Mouse (Mus musculus) brain, embryonic 14.5 days (tissue): ENCODE data around the gene Gprasp2.
"Not testable (repeated sequence)": the region's sequence is repeated elsewhere in the genome, so short reads cannot be mapped to it uniquely, and the experiment has no call there.

Experiments used
- CTCF ChIP-seq: fragments of 200-500 bp; IDR thresholded peaks from 2 replicates; pipeline ENCODE4 v1.5.1; 2012; ENCODE audit warnings: inconsistent platforms, mild to moderate bottlenecking, moderate library complexity, borderline replicate concordance; ENCODE audit not compliant: insufficient read depth, insufficient read length; ENCODE audit errors: extremely low read depth
- POLR2A ChIP-seq: fragments of 200-500 bp; IDR thresholded peaks from 2 replicates; pipeline ENCODE4 v1.6.1; 2012; ENCODE audit warnings: mild to moderate bottlenecking, inconsistent platforms, borderline replicate concordance; ENCODE audit not compliant: poor library complexity, insufficient read depth, insufficient read length, severe bottlenecking; ENCODE audit errors: extremely low read depth

GRCm38 (mm10) chrX:135866806-135867205 is 28.0 kb downstream of the Gprasp2 start:
- TF ChIP-seq POLR2A, CTCF: not testable (repeated sequence)
